Mouse (Mus musculus): ENCODE data around the gene Gm6525.

- TF ChIP-seq CTCF (IDR thresholded peaks at IDR 0.05; ENCODE audit: borderline replicate concordance, control insufficient read depth, extremely low read depth, insufficient read depth, low read length, poor library complexity) (no peak), POLR2A (IDR thresholded peaks at IDR 0.05; ENCODE audit: control insufficient read depth, extremely low read depth, insufficient read depth, low read length, poor library complexity) (no peak)
Measured at GRCm38 (mm10) chr3:84206106-84206505, 32.2 kb downstream of the Gm6525 start.

Measured in thymus, adult 2 months (tissue).